ENCODE assay signal across 9 mouse cellular contexts in genomic region chr3:95669309-95669665, GRCm38 (mm10). TPM values are rescaled to one million over a fixed set of nuclear protein-coding genes. Genes with fewer than 3 reads are reported as not detected.
A peak's percentile ranks its signal among the peaks of the same experiment; 100 is the strongest.
DNase-seq lines count a peak whose midpoint lies in the region; ATAC-seq and TF ChIP-seq lines count a peak whose summit lies in the region.
"Had no signal": no experiment of that assay in that cellular context is flagged by ENCODE, and none has a peak within 500 bp of the region (broad histone marks: within the 10 kb centered on the region; RNA-seq: fewer than 3 reads in every experiment).

No protein-coding gene starts in this region.

- no peak overlapping the region for H3K4me2 ChIP-seq in liver, embryonic 12.5 days
- no peak overlapping the region for H3K4me2 ChIP-seq in liver, embryonic 11.5 days
- no peak overlapping the region for H3K4me2 ChIP-seq in intestine, postnatal 0 days (replicated peaks; ENCODE audit: low read depth)
- H3K4me2 ChIP-seq in stomach, embryonic 16.5 days (ENCODE audit: low read depth, low read length), result no peak overlapping the region
- H3K4me2 ChIP-seq: heart, embryonic 13.5 days had no signal

- peak overlapping the region; percentile 11; the same call in 1 of the 2 replicates for H3K4me3 ChIP-seq in gastrocnemius, adult 2 months
- no peak overlapping the region for H3K4me3 ChIP-seq in liver, embryonic 12.5 days
- H3K4me3 ChIP-seq in liver, embryonic 11.5 days (ENCODE audit: low read depth, low read length), result no peak overlapping the region
- no peak overlapping the region for H3K4me3 ChIP-seq in intestine, postnatal 0 days (ENCODE audit: low read depth, low read length)
- no peak overlapping the region for H3K4me3 ChIP-seq in stomach, embryonic 16.5 days (replicated peaks; ENCODE audit: low read length)
- H3K4me3 ChIP-seq: heart, embryonic 13.5 days had no signal

- TF ChIP-seq CTCF in gastrocnemius, adult 2 months (IDR thresholded peaks at IDR 0.05), result no peak
- no peak for TF ChIP-seq CTCF in intestine, postnatal 0 days (IDR thresholded peaks at IDR 0.05; ENCODE audit: low read depth)

- H3K27ac ChIP-seq in gastrocnemius, adult 2 months, result peak overlapping the region; percentile 100
- peak overlapping the region; percentile 85 for H3K27ac ChIP-seq in liver, embryonic 12.5 days
- no peak overlapping the region for H3K27ac ChIP-seq in liver, embryonic 11.5 days (ENCODE audit: low read depth, low read length)
- peak overlapping the region; percentile 60; the same call in 1 of the 2 replicates for H3K27ac ChIP-seq in intestine, postnatal 0 days (ENCODE audit: low read depth, low read length)
- H3K27ac ChIP-seq in stomach, embryonic 16.5 days (ENCODE audit: low read length), result peak overlapping the region; percentile 68

- no peak overlapping the region for H3K9ac ChIP-seq in liver, embryonic 12.5 days
- no peak overlapping the region for H3K9ac ChIP-seq in liver, embryonic 11.5 days (ENCODE audit: low read depth, low read length)
- no peak overlapping the region for H3K9ac ChIP-seq in intestine, postnatal 0 days (ENCODE audit: low read depth, low read length)
- no peak overlapping the region for H3K9ac ChIP-seq in stomach, embryonic 16.5 days (ENCODE audit: low read length)

- WGBS in liver, embryonic 12.5 days (ENCODE audit: insufficient replicate concordance), result 73% methylated on average over 3 of the region's 3 CpGs
- 96% methylated on average over 3 of the region's 3 CpGs for WGBS in liver, embryonic 11.5 days
- 85% methylated on average over 3 of the region's 3 CpGs for WGBS in intestine, postnatal 0 days
- WGBS in stomach, embryonic 16.5 days, result 89% methylated on average over 3 of the region's 3 CpGs

- no peaks in the 10 kb centered on the region for H3K9me3 ChIP-seq in liver, embryonic 12.5 days (replicated peaks)
- H3K9me3 ChIP-seq in liver, embryonic 11.5 days (ENCODE audit: control insufficient read depth, low read length), result no peaks in the 10 kb centered on the region
- H3K9me3 ChIP-seq in intestine, postnatal 0 days (ENCODE audit: control insufficient read depth), result no peaks in the 10 kb centered on the region
- H3K9me3 ChIP-seq in stomach, embryonic 16.5 days (replicated peaks; ENCODE audit: control insufficient read depth, low read length), result no peaks in the 10 kb centered on the region
- H3K9me3 ChIP-seq: heart, embryonic 13.5 days had no signal

- intact Hi-C loops in gastrocnemius, adult 2 months (cut with DNase I), result no loop called here

- no peak for DNase-seq in gastrocnemius, adult 2 months
- DNase-seq in gastrocnemius, adult 18-20 months (ENCODE audit: low spot score), result no peak
- DNase-seq in liver, embryonic 11.5 days (ENCODE audit: low spot score), result no peak
- DNase-seq in right cerebral cortex, postnatal 25 days, result no peak
- no peak for DNase-seq in adrenal gland, adult (ENCODE audit: inconsistent age in 2 of 2, low spot score in 1 of 2)

- H3K27me3 ChIP-seq in liver, embryonic 12.5 days (replicated peaks), result no peaks in the 10 kb centered on the region
- H3K27me3 ChIP-seq in liver, embryonic 11.5 days (replicated peaks; ENCODE audit: control insufficient read depth, insufficient read depth, low read length), result no peaks in the 10 kb centered on the region
- no peaks in the 10 kb centered on the region for H3K27me3 ChIP-seq in intestine, postnatal 0 days (replicated peaks; ENCODE audit: control insufficient read depth, insufficient read depth, low read length)
- H3K27me3 ChIP-seq in stomach, embryonic 16.5 days (ENCODE audit: control insufficient read depth, insufficient read depth, low read length), result no peaks in the 10 kb centered on the region
- H3K27me3 ChIP-seq: heart, embryonic 13.5 days had no signal

- peaks cover 94% of the 10 kb centered on the region for H3K4me1 ChIP-seq in liver, embryonic 12.5 days
- peaks cover 69% of the 10 kb centered on the region for H3K4me1 ChIP-seq in liver, embryonic 11.5 days (replicated peaks; ENCODE audit: control insufficient read depth, insufficient read depth, low read length)
- peaks cover 37% of the 10 kb centered on the region for H3K4me1 ChIP-seq in intestine, postnatal 0 days (replicated peaks; ENCODE audit: control insufficient read depth, insufficient read depth, low read length)
- peaks cover 68% of the 10 kb centered on the region for H3K4me1 ChIP-seq in stomach, embryonic 16.5 days (ENCODE audit: control insufficient read depth, insufficient read depth, low read length)

- peaks cover 44% of the 10 kb centered on the region for H3K36me3 ChIP-seq in liver, embryonic 12.5 days
- peaks cover 16% of the 10 kb centered on the region for H3K36me3 ChIP-seq in liver, embryonic 11.5 days (ENCODE audit: control insufficient read depth, insufficient read depth, low read length)
- H3K36me3 ChIP-seq in intestine, postnatal 0 days (ENCODE audit: control insufficient read depth, insufficient read depth), result peaks cover 14% of the 10 kb centered on the region; the same call in 1 of the 2 replicates
- H3K36me3 ChIP-seq in stomach, embryonic 16.5 days (ENCODE audit: control insufficient read depth, insufficient read depth, low read length), result peaks cover 11% of the 10 kb centered on the region

- no peak for ATAC-seq in liver, embryonic 12.5 days
- no peak for ATAC-seq in liver, embryonic 11.5 days (replicated peaks; ENCODE audit: low FRiP score)
- ATAC-seq in intestine, postnatal 0 days, result no peak
- ATAC-seq in stomach, embryonic 16.5 days (ENCODE audit: insufficient read depth, low FRiP score), result no peak

RNA-seq across cellular contexts. Expression of gene Mcl1, which starts 10.7 kb away (rescaled TPM):
- 100 to 1,000 TPM; 110 to 123 TPM for total RNA-seq in gastrocnemius, adult 2 months (2021)
- 10 to 100 TPM; 96.0 to 99.4 TPM for total RNA-seq in gastrocnemius, adult 18-20 months (2021)
- polyA plus RNA-seq in liver, embryonic 12.5 days (2016; fragmentation: Nextera tagmentation; extraction: Ambion mirVana), result 66.5 and 73.8 TPM in 2 replicates
- 52.2 and 57.7 TPM in 2 replicates for polyA plus RNA-seq in liver, embryonic 11.5 days (2014; fragmentation: Nextera tagmentation; extraction: Ambion mirVana)
- 52.4 and 53.3 TPM in 2 replicates for polyA plus RNA-seq in intestine, postnatal 0 days (2015; fragmentation: Nextera tagmentation; extraction: Ambion mirVana)
- 16.5 and 20.5 TPM in 2 replicates for polyA plus RNA-seq in stomach, embryonic 16.5 days (2015; fragmentation: Nextera tagmentation; extraction: Ambion mirVana)

RNA-seq across cellular contexts. Expression of gene Adamtsl4, which starts 18.4 kb away (rescaled TPM):
- total RNA-seq in gastrocnemius, adult 2 months (2021), result 10 to 100 TPM; 17.2 to 32.0 TPM
- total RNA-seq in gastrocnemius, adult 18-20 months (2021), result 10 to 100 TPM; 25.9 to 30.8 TPM
- polyA plus RNA-seq in liver, embryonic 12.5 days (2016; fragmentation: Nextera tagmentation; extraction: Ambion mirVana), result 0.30 and 0.35 TPM in 2 replicates
- polyA plus RNA-seq in liver, embryonic 11.5 days (2014; fragmentation: Nextera tagmentation; extraction: Ambion mirVana), result 0.38 and 1.2 TPM in 2 replicates
- polyA plus RNA-seq in intestine, postnatal 0 days (2015; fragmentation: Nextera tagmentation; extraction: Ambion mirVana), result 3.2 and 3.8 TPM in 2 replicates
- 13.3 and 20.5 TPM in 2 replicates for polyA plus RNA-seq in stomach, embryonic 16.5 days (2015; fragmentation: Nextera tagmentation; extraction: Ambion mirVana)

RNA-seq across cellular contexts. Expression of gene Ensa, which starts 44.5 kb away (rescaled TPM):
- total RNA-seq in gastrocnemius, adult 2 months (2021), result 100 to 1,000 TPM in 1 of 2 experiments, 10 to 100 TPM in 1; 97.2 to 102 TPM
- total RNA-seq in gastrocnemius, adult 18-20 months (2021), result 100 to 1,000 TPM in 1 of 2 experiments, 10 to 100 TPM in 1; 95.9 to 106 TPM
- 42.9 and 45.0 TPM in 2 replicates for polyA plus RNA-seq in liver, embryonic 12.5 days (2016; fragmentation: Nextera tagmentation; extraction: Ambion mirVana)
- polyA plus RNA-seq in liver, embryonic 11.5 days (2014; fragmentation: Nextera tagmentation; extraction: Ambion mirVana), result 51.3 and 55.8 TPM in 2 replicates
- polyA plus RNA-seq in intestine, postnatal 0 days (2015; fragmentation: Nextera tagmentation; extraction: Ambion mirVana), result 44.0 and 48.2 TPM in 2 replicates
- polyA plus RNA-seq in stomach, embryonic 16.5 days (2015; fragmentation: Nextera tagmentation; extraction: Ambion mirVana), result 70.3 and 73.0 TPM in 2 replicates
